Mouse (Mus musculus) CD8-positive naive resting alpha-beta T cell, adult 2 months (primary cell): ENCODE data around the gene Prdx1.

ENCODE experiments used
- DNase-seq, 2 experiments: peaks; one replicate each; pipeline ENCODE4 v3.0.0; 2022; ENCODE audit warnings: low read depth in 2 of 2, low spot score in 2 of 2

The Prdx1 gene

DNA sequence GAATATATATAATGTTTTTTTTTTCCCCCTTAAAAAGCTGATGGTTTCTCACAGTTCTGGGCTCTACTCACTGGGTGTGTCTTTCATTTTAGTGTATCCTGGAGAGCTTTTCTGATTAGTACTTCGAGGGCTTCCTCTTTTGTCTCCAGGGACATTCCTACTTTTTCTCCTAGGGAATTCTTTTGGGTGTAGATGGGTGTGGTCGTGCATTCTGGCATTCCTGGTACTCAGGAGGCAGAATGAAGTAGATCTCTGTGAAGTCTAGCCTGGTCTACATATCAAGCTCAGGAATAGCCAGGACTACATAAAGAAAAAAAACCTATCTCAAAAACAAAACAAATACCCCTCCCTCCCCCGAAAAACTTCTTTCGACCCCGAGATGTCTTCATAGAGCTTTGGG, 40.1 kb downstream of the Prdx1 start:
- DNase-seq: no peak

DNA sequence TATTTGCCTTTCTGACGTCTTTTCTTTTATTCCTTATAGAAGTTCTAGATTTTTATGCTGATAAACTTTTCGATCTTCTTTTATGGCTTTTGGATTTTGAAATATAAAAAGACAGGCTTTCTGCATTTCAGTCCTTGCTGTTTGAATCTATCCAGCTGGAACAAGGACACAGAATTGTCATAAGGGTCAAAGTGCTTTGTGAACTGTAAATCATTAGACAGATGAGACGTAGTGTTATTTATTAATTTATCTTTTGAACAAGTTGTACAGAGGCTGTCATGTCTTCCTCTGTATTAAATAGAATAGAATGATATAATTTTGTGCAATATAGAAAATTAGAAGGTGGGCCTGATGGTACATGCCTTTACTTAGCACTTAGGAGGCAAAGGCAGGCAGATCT, 42.1 kb downstream of the Prdx1 start:
- DNase-seq: no peak

DNA sequence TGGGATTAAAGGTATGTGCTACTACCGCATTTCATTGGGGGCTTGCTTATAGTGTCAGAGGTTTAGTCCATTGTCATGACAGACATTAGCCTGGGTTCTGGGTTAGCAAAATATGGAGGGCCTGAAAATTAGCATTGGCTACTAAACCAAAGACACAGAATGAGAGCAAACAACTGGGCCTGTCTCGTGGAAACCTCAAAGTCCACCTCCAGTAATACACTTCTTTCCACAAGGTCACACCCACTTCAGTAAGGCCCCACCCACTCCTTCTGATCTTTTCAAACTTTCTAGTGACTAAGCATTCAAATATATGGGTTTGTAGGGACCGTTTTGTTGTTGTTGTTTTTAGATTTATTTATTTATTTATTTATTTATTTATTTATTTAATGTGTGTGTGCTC, 44.2 kb downstream of the Prdx1 start:
- no peak for DNase-seq

DNA sequence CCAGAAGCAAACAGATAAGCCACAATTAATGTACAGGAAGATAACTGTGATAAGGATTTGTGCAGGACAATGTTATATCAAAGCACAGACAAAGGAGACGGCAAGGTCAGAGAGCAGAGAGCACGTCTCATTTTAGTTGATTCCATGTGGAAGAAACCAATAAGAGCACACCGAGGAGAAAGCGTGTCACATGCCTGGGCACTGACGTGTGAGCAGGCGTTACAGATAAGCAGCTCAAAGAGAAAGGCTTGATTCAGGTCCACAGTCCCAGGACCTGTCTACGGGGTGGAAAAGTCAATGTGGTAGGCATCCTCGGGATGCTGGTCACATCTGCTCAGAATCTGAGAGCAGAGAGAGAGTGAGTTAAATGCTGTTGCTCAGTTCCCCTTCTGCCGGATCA, 45.7 kb downstream of the Prdx1 start:
- DNase-seq: no peak

DNA sequence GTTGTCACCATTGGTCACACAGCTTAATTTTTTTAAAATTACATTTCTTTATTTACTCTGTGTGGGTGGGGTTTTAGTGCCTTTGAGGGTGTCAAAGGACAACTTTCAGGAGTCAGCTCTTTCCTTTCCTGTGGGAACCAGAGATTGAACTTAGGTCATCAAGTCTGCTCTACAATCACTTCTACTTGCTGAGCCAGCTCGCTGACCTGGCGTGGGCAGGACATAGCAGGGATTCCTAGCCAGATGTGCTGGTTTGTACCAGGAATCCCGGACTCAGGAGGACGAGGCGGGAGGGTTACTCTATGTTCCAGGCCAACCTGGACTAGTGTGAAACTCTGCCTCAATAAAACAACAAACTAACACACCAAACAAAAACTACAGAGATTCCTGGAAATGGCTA, 47.0 kb downstream of the Prdx1 start:
- no peak for DNase-seq

DNA sequence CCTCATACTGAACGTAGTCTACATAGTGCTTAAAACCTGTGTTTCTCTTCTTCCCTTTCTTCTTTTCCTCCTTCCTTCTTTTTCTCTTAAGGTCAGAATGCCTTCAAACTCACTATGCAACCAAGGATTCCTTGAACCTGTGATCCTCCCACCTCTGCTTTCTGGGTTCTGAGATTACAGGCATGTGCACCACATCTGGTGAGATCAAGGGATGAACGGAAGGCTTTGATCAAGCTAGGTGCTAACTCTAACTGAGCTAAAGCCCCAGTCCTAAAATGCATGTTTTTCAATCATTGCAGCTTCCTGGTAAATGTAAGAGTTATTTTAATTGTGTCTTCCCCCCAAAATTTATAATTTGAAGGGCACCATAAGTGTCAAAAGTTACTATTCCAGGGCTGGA, 49.7 kb downstream of the Prdx1 start:
- no peak for DNase-seq

DNA sequence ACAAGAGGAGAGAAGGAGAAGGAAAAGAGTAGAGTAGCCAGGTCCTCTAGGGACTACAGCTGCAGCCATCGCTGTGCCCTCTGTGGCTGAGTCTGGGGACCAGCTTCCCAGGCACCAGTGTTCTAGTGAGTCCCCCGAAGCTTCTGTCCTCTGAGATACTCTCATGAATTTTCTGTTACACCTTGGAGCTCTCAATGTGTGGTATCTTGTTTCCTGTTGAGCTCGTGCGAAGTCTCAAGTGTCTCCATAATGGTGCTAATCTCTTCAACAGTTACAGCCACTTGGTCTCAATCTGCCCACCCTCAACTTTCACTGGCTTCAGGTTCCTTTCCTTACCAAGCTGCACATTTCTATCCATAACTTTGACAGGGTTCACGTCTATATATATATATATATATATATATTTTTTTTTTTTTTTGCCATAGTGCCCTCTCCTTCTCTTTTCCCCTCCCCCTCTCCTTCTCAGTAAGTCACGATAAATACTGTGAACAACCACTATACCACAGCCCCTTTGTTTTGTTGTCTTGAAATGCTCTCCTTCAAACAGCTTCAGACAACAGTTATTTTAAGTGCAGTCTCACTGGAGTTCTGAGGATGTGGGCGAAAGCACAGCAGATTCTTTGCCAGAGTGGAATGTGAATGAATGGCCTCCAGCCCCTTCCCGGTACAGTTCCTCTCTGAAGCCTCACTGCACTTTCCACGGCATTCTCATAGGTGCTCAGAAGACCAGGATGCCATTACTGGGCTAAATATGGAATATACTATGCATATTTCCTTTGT, 53.8 kb downstream of the Prdx1 start:
- no peak for DNase-seq

DNA sequence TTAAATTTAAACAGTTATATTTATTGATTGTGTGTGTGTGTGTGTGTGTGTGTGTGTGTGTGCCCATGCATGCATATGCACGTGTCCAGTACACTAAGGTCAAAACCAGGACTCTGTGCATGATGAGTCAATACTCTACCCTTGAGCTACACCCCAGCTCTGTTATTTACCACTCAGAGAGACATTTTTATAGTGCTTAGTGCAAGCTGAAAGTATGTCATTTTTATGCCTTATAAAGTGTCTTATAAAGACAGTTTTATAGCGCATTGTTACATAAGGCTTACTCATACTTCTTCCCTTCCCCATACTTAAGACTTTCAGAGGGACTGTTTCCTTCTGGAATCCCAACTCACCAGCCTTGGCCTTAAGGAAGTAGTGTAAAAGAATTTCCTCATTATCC, 64.4 kb downstream of the Prdx1 start:
- no peak for DNase-seq
